Mouse (Mus musculus) brain, embryonic 14.5 days (tissue): Measurements from ENCODE around the gene Cerk.

ENCODE experiments used
- CTCF ChIP-seq: fragments of 200-500 bp; IDR thresholded peaks from 2 replicates; pipeline ENCODE4 v1.5.1; 2012; ENCODE audit warnings: inconsistent platforms, mild to moderate bottlenecking, moderate library complexity, borderline replicate concordance; ENCODE audit not compliant: insufficient read depth, insufficient read length; ENCODE audit errors: extremely low read depth
- POLR2A ChIP-seq: fragments of 200-500 bp; IDR thresholded peaks from 2 replicates; pipeline ENCODE4 v1.6.1; 2012; ENCODE audit warnings: mild to moderate bottlenecking, inconsistent platforms, borderline replicate concordance; ENCODE audit not compliant: poor library complexity, insufficient read depth, insufficient read length, severe bottlenecking; ENCODE audit errors: extremely low read depth

GRCm38 (mm10) chr15:86172526-86172925, 13.4 kb downstream of the Cerk start:
- no peak for TF ChIP-seq CTCF
- TF ChIP-seq POLR2A: no peak
